Mouse (Mus musculus): Measurements from ENCODE around the gene Crybg1. TPM values are rescaled to one million over a fixed set of nuclear protein-coding genes. Genes with fewer than 3 reads are reported as not detected.
"Not testable (repeated sequence)": the region's sequence is repeated elsewhere in the genome, so short reads cannot be mapped to it uniquely, and the experiment has no call there.

Gene Crybg1
- polyA plus RNA-seq, 1 experiment: 1.3 TPM

- H3K27ac ChIP-seq (replicated peaks; ENCODE audit: low read depth, low read length): no peak overlapping the region
- H3K4me3 ChIP-seq (ENCODE audit: insufficient read depth, low read depth, low read length): no peak overlapping the region
- H3K4me1 ChIP-seq (ENCODE audit: control insufficient read depth, insufficient read depth, insufficient read length, low read length): no peaks in the 10 kb centered on the region; the same call in 1 of the 2 replicates
These were observed 165.4 kb downstream of the Crybg1 start for GRCm38 (mm10) chr10:43983241-43983640.

- H3K4me1 ChIP-seq (ENCODE audit: control insufficient read depth, insufficient read depth, insufficient read length, low read length): no peaks in the 10 kb centered on the region; the same call in none of the 2 replicates
- no peak overlapping the region for H3K4me3 ChIP-seq (ENCODE audit: insufficient read depth, low read depth, low read length)
- no peak overlapping the region for H3K27ac ChIP-seq (replicated peaks; ENCODE audit: low read depth, low read length)
These were observed 166.2 kb downstream of the Crybg1 start for GRCm38 (mm10) chr10:43982470-43982869.

- not testable (repeated sequence) for H3K27ac ChIP-seq (replicated peaks; ENCODE audit: low read depth, low read length); H3K4me1 ChIP-seq (ENCODE audit: control insufficient read depth, insufficient read depth, insufficient read length, low read length); H3K4me3 ChIP-seq (ENCODE audit: insufficient read depth, low read depth, low read length)
These were observed 167.9 kb downstream of the Crybg1 start for GRCm38 (mm10) chr10:43980742-43981141.

GRCm38 (mm10) chr10:43980080-43980479 is 168.6 kb downstream of the Crybg1 start:
- H3K4me3 ChIP-seq (ENCODE audit: insufficient read depth, low read depth, low read length): no peak overlapping the region
- no peaks in the 10 kb centered on the region; the same call in none of the 2 replicates for H3K4me1 ChIP-seq (ENCODE audit: control insufficient read depth, insufficient read depth, insufficient read length, low read length)
- H3K27ac ChIP-seq (replicated peaks; ENCODE audit: low read depth, low read length): no peak overlapping the region

GRCm38 (mm10) chr10:43977353-43977752 is 171.3 kb downstream of the Crybg1 start:
- H3K27ac ChIP-seq (replicated peaks; ENCODE audit: low read depth, low read length): no peak overlapping the region
- no peaks in the 10 kb centered on the region; the same call in none of the 2 replicates for H3K4me1 ChIP-seq (ENCODE audit: control insufficient read depth, insufficient read depth, insufficient read length, low read length)
- no peak overlapping the region for H3K4me3 ChIP-seq (ENCODE audit: insufficient read depth, low read depth, low read length)

- H3K27ac ChIP-seq (replicated peaks; ENCODE audit: low read depth, low read length): no peak overlapping the region
- no peak overlapping the region for H3K4me3 ChIP-seq (ENCODE audit: insufficient read depth, low read depth, low read length)
- H3K4me1 ChIP-seq (ENCODE audit: control insufficient read depth, insufficient read depth, insufficient read length, low read length): no peaks in the 10 kb centered on the region; the same call in 1 of the 2 replicates
These were observed 175.4 kb downstream of the Crybg1 start for GRCm38 (mm10) chr10:43973244-43973643.

- Histone ChIP-seq H3K4me3 (ENCODE audit: insufficient read depth, low read depth, low read length) (no peak overlapping the region), H3K4me1 (ENCODE audit: control insufficient read depth, insufficient read depth, insufficient read length, low read length) (no peaks in the 10 kb centered on the region), H3K27ac (replicated peaks; ENCODE audit: low read depth, low read length) (no peak overlapping the region)
These were observed 183.7 kb downstream of the Crybg1 start for GRCm38 (mm10) chr10:43964943-43965342.

GRCm38 (mm10) chr10:43953942-43954341 is 194.7 kb downstream of the Crybg1 start:
- no peak overlapping the region for H3K27ac ChIP-seq (replicated peaks; ENCODE audit: low read depth, low read length)
- no peak overlapping the region for H3K4me3 ChIP-seq (ENCODE audit: insufficient read depth, low read depth, low read length)
- H3K4me1 ChIP-seq (ENCODE audit: control insufficient read depth, insufficient read depth, insufficient read length, low read length): no peaks in the 10 kb centered on the region

- H3K27ac ChIP-seq (replicated peaks; ENCODE audit: low read depth, low read length): no peak overlapping the region
- H3K4me3 ChIP-seq (ENCODE audit: insufficient read depth, low read depth, low read length): no peak overlapping the region
- H3K4me1 ChIP-seq (ENCODE audit: control insufficient read depth, insufficient read depth, insufficient read length, low read length): peaks cover 10% of the 10 kb centered on the region; the same call in 1 of the 2 replicates
These were observed 203.2 kb downstream of the Crybg1 start for GRCm38 (mm10) chr10:43945435-43945834.

- no peak overlapping the region for H3K27ac ChIP-seq (replicated peaks; ENCODE audit: low read depth, low read length)
- H3K4me1 ChIP-seq (ENCODE audit: control insufficient read depth, insufficient read depth, insufficient read length, low read length): peaks cover 10% of the 10 kb centered on the region; the same call in 1 of the 2 replicates
- H3K4me3 ChIP-seq (ENCODE audit: insufficient read depth, low read depth, low read length): no peak overlapping the region
These were observed 204.9 kb downstream of the Crybg1 start for GRCm38 (mm10) chr10:43943736-43944135.

- H3K27ac ChIP-seq (replicated peaks; ENCODE audit: low read depth, low read length): no peak overlapping the region
- H3K4me3 ChIP-seq (ENCODE audit: insufficient read depth, low read depth, low read length): no peak overlapping the region
These were observed 209.5 kb downstream of the Crybg1 start for GRCm38 (mm10) chr10:43939136-43939662.

GRCm38 (mm10) chr10:43928596-43928995 is 220.1 kb downstream of the Crybg1 start:
- no peaks in the 10 kb centered on the region for H3K4me1 ChIP-seq (ENCODE audit: control insufficient read depth, insufficient read depth, insufficient read length, low read length)

More at GRCm38 (mm10) chr10:43939136-43939662, 209.5 kb downstream of the Crybg1 start:
- H3K4me1 ChIP-seq (ENCODE audit: control insufficient read depth, insufficient read depth, insufficient read length, low read length): peaks cover 10% of the 10 kb centered on the region; the same call in 1 of the 2 replicates

GRCm38 (mm10) chr10:43927736-43928135 is 220.9 kb downstream of the Crybg1 start:
- Histone ChIP-seq H3K4me3 (ENCODE audit: insufficient read depth, low read depth, low read length) (no peak overlapping the region), H3K4me1 (ENCODE audit: control insufficient read depth, insufficient read depth, insufficient read length, low read length) (no peaks in the 10 kb centered on the region), H3K27ac (replicated peaks; ENCODE audit: low read depth, low read length) (no peak overlapping the region)

More at GRCm38 (mm10) chr10:43928596-43928995, 220.1 kb downstream of the Crybg1 start:
- Histone ChIP-seq H3K4me3 (ENCODE audit: insufficient read depth, low read depth, low read length) (no peak overlapping the region), H3K27ac (replicated peaks; ENCODE audit: low read depth, low read length) (no peak overlapping the region)

- H3K4me3 ChIP-seq (ENCODE audit: insufficient read depth, low read depth, low read length); H3K27ac ChIP-seq (replicated peaks; ENCODE audit: low read depth, low read length); H3K4me1 ChIP-seq (ENCODE audit: control insufficient read depth, insufficient read depth, insufficient read length, low read length): not testable (repeated sequence)
These were observed 222.9 kb downstream of the Crybg1 start for GRCm38 (mm10) chr10:43925776-43926175.

GRCm38 (mm10) chr10:43923096-43923495 is 225.6 kb downstream of the Crybg1 start:
- no peak overlapping the region for H3K27ac ChIP-seq (replicated peaks; ENCODE audit: low read depth, low read length)
- no peak overlapping the region for H3K4me3 ChIP-seq (ENCODE audit: insufficient read depth, low read depth, low read length)
- H3K4me1 ChIP-seq (ENCODE audit: control insufficient read depth, insufficient read depth, insufficient read length, low read length): no peaks in the 10 kb centered on the region

Measured in brown adipose tissue, adult 24 weeks (tissue).